Mouse (Mus musculus): ENCODE measurements at regions not wholly inside any gene's neighbourhood (a gene's known extent, or its start where the extent isn't known, plus 50 kb on each side); places are given as distances from the start of the nearest gene placed in this dataset.

DNA sequence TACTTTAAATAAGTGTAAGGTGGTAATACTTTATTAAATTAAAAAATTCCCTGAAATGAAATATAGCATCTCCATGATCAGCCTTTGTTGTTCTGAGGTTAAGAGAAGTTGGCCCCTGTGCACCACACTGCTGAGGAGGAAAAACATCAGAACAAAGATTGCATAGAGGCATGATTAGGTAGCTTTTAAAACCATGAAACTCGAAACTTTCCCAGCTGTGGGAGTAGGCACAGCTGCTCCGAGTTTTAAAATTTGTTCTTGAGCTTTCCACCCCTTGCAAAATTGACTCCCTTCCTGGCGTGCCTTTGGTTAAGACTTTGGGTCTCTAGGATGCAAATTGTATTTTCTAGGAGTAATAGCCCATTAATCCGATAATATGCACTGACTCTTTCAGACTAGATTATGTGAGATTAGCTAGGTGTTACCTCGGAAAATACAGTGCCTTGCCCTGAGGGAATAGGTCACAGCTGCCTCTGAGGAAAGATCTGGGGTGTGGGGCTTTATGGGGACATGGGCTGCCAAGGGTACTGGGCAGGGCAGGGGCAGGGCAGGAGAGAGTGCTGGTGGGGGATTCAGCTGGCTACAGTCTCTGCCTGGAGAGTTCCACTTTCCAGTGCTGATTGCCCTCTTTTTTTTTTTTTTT, 110.1 kb upstream of the Slc30a5 start:
- H3K9me3 ChIP-seq: no peaks in the 10 kb centered on the region
- H3K4me1 ChIP-seq (replicated peaks): no peaks in the 10 kb centered on the region
- no peak overlapping the region for H3K4me2 ChIP-seq (replicated peaks)
- no peak overlapping the region for H3K4me3 ChIP-seq (replicated peaks)
- 46% methylated on average over 5 of the region's 5 CpGs for WGBS
- H3K36me3 ChIP-seq: no peaks in the 10 kb centered on the region
- H3K27ac ChIP-seq: no peak overlapping the region
- no peaks in the 10 kb centered on the region for H3K27me3 ChIP-seq
- H3K9ac ChIP-seq (replicated peaks): no peak overlapping the region
- ATAC-seq: no peak

DNA sequence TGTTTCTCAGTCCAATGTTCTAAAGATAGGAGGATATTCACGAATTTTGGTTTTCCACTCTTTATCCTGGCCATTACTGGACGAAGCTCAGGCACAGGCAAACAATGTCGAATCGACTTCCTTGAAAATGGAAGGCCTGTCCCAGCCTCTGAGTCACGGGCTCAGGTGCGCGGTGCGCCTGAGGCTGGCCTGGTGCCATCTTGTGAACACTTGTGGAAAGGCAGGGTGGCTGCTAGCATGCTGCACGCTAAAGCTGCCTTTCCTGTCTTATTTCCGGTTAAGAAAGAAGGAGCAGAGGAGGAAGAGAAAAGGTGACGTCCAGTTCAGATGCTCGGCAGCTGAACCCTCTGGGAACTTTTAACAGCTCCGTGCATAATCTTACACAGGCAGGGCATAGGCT, 107.6 kb upstream of the Slc30a5 start:
- no peak overlapping the region for H3K4me2 ChIP-seq (replicated peaks)
- H3K36me3 ChIP-seq: no peaks in the 10 kb centered on the region
- H3K9ac ChIP-seq (replicated peaks): no peak overlapping the region
- H3K4me3 ChIP-seq (replicated peaks): no peak overlapping the region
- no peaks in the 10 kb centered on the region for H3K4me1 ChIP-seq (replicated peaks)
- ATAC-seq: no peak
- no peaks in the 10 kb centered on the region for H3K9me3 ChIP-seq
- no peak overlapping the region for H3K27ac ChIP-seq
- 80% methylated on average over 13 of the region's 13 CpGs for WGBS
- no peaks in the 10 kb centered on the region for H3K27me3 ChIP-seq

DNA sequence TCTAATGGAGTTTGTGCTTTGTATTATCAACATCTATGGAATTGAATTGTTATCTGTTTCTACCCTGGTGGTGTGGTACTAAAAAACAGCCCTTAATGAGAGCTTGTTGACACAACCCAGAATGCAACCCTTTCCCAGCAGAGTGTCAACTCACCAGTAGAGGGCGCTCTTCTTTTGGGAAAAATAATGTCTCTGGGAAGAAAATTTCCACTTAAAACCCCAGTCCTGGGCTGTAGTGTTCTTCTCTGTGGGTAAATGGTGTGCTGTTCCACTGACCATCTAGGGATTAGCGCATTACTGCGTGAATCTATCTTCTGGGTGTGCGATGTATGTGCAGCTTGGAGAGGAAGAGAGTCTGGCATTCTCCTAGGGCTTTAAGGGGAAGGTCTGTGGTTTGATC, 106.5 kb upstream of the Slc30a5 start:
- Histone ChIP-seq H3K36me3 (no peaks in the 10 kb centered on the region), H3K27me3 (no peaks in the 10 kb centered on the region), H3K4me2 (replicated peaks) (no peak overlapping the region), H3K9ac (replicated peaks) (no peak overlapping the region), H3K4me1 (replicated peaks) (no peaks in the 10 kb centered on the region), H3K4me3 (replicated peaks) (no peak overlapping the region), H3K9me3 (no peaks in the 10 kb centered on the region), H3K27ac (no peak overlapping the region)
- ATAC-seq: peak; percentile 50
- 38% methylated on average over 4 of the region's 4 CpGs for WGBS

DNA sequence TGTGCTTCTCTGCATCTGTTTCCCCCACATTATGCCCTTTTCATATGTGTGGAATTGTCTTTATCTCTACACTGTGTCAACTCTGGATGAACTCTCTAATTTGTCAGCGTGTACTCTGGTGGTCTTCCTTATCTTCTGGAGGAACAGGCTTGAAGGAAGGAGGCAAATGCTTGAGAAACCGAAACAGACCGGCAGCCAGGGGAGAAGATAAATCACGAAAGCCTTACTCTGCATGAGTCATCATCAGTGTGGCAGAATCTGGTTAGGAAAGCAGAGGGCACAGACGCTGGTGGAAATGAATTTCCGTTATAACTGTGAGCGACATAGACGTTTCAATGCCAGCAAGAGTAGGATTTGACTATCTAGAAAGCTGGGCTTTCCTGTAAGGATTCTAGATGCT, 100.0 kb upstream of the Slc30a5 start:
- Histone ChIP-seq H3K27me3 (no peaks in the 10 kb centered on the region), H3K4me3 (replicated peaks) (no peak overlapping the region), H3K4me1 (replicated peaks) (no peaks in the 10 kb centered on the region), H3K9me3 (no peaks in the 10 kb centered on the region), H3K27ac (no peak overlapping the region), H3K36me3 (no peaks in the 10 kb centered on the region), H3K4me2 (replicated peaks) (no peak overlapping the region), H3K9ac (replicated peaks) (no peak overlapping the region)
- ATAC-seq: no peak
- WGBS: 91% methylated on average over 8 of the region's 8 CpGs

DNA sequence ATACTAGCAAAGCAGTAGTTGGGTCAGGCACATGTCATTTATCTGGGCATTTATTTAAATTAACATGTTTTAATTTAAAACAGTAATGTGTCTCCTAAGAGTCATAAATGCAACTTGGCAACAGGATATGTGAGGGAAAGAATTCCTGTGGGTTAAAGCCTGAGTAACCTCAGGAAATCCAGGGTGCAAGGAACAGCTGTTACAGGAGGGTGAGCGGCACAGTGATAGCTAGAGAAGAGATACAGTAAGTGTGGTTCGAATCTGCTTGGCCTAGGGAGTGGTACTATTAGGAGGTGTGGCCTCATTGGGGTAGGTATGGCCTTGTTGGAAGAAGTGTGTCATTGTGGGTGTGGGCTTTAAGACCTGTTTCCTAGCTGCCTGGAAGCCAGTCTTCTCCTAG, 66.3 kb upstream of the Slc30a5 start:
- no peaks in the 10 kb centered on the region for H3K27me3 ChIP-seq
- no peak overlapping the region for H3K9ac ChIP-seq (replicated peaks)
- H3K4me1 ChIP-seq (replicated peaks): no peaks in the 10 kb centered on the region
- no peak overlapping the region for H3K4me2 ChIP-seq (replicated peaks)
- no peaks in the 10 kb centered on the region for H3K36me3 ChIP-seq
- WGBS: 91% methylated on average over 2 of the region's 2 CpGs
- no peaks in the 10 kb centered on the region for H3K9me3 ChIP-seq
- no peak overlapping the region for H3K4me3 ChIP-seq (replicated peaks)
- H3K27ac ChIP-seq: no peak overlapping the region
- no peak for ATAC-seq

DNA sequence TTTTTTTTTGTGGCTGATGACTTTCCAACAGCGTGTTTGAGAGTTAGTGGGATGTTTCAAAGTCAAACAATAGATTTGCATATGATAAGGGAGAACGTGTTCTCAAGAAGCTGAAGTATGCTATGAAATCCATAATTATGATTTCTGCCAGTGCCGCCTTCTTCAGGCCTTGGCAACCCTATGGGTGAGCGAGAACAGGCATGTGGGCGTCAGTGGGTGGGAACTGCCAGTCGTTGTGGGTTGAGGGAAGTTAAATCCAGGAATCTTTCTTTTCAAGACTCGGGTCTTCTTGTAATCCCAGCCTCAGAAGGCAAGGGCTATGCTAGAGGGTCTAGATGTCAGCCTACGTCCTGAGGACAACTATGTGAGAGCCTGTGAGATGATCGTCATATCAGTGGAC, 60.6 kb upstream of the Slc30a5 start:
- Histone ChIP-seq H3K4me1 (replicated peaks) (peaks cover 8% of the 10 kb centered on the region), H3K27ac (no peak overlapping the region), H3K9me3 (no peaks in the 10 kb centered on the region), H3K4me2 (replicated peaks) (no peak overlapping the region), H3K27me3 (no peaks in the 10 kb centered on the region), H3K36me3 (no peaks in the 10 kb centered on the region), H3K9ac (replicated peaks) (no peak overlapping the region), H3K4me3 (replicated peaks) (no peak overlapping the region)
- WGBS: 92% methylated on average over 9 of the region's 9 CpGs
- ATAC-seq: no peak

DNA sequence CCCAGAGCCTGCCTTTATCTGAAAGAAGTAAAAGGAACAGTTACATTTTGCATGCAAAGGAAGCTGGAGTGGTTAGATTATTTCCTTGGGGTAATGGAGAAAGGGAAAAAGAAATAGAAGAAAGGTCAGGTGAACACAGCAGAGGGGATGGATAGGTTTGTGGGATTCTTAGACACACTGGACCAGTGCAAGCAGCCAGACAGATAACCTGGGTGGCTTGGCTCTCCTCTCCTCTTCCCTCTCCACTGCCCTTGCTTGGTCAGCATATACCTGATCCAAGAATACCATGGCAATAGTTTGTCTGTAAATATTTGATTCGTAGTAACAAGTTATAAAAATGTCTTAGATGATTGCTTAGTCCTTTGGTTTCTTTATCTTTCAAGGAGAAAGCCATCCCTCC, 59.9 kb upstream of the Slc30a5 start:
- Histone ChIP-seq H3K4me2 (replicated peaks) (peak overlapping the region; percentile 42), H3K9me3 (no peaks in the 10 kb centered on the region), H3K9ac (replicated peaks) (no peak overlapping the region), H3K27me3 (no peaks in the 10 kb centered on the region), H3K36me3 (no peaks in the 10 kb centered on the region), H3K4me1 (replicated peaks) (peaks cover 8% of the 10 kb centered on the region), H3K27ac (no peak overlapping the region), H3K4me3 (replicated peaks) (no peak overlapping the region)
- 83% methylated on average over 1 of the region's 1 CpGs for WGBS
- peak; percentile 56; the same call in 1 of the 2 replicates for ATAC-seq

DNA sequence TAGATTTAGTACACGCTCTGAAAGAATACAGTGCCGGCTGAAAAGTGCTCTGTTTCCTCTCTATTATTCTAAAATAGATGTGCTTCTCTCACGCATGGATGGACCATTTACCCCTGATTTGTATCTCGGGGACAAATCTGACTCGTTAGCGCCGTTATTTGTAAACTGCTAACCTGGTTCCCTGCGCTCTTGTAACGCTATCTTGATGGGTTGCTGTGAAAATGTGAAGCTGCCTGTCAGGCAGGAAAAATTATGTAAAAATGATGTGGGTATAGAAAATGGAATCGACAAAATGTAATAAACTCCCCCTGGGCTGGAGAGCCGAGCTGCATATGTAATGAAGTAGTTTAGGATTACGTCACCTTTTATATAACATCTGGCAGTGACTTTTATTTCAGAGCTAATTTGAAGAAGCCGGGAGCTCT, 59.4 kb upstream of the Slc30a5 start:
- Histone ChIP-seq H3K4me3 (replicated peaks) (peak overlapping the region; percentile 25), H3K27ac (peak overlapping the region; percentile 46; the same call in 1 of the 2 replicates), H3K9me3 (no peaks in the 10 kb centered on the region), H3K4me2 (replicated peaks) (peak overlapping the region; percentile 42), H3K36me3 (no peaks in the 10 kb centered on the region), H3K4me1 (replicated peaks) (peaks cover 8% of the 10 kb centered on the region), H3K27me3 (no peaks in the 10 kb centered on the region), H3K9ac (replicated peaks) (no peak overlapping the region)
- ATAC-seq: 0 out of 2 replicates have a peak, but pooled peaks have one; percentile 45
- WGBS: 40% methylated on average over 13 of the region's 13 CpGs

DNA sequence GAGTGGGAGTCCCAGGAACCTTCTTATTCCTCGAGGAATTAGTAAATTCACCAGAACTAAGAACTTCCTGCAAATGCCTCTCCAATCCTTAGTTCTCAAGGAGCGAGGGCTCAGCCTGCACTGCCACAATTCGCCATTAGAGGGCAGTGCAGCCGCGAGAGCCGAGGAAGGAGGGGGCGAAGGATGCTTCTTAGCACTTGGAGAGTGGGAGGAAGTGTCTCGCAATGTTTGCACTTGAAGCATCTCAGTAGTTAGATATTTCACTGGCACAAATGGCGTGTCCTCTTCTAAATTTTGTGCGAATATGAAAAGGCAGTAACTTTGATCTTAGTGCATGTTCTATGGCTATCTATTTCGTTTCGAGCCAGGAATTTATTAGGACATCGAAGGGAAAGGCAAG, 59.0 kb upstream of the Slc30a5 start:
- 19% methylated on average over 13 of the region's 13 CpGs for WGBS
- Histone ChIP-seq H3K36me3 (no peaks in the 10 kb centered on the region), H3K27me3 (no peaks in the 10 kb centered on the region), H3K4me1 (replicated peaks) (peaks cover 8% of the 10 kb centered on the region), H3K9me3 (no peaks in the 10 kb centered on the region), H3K9ac (replicated peaks) (no peak overlapping the region), H3K4me2 (replicated peaks) (peak overlapping the region; percentile 42), H3K4me3 (replicated peaks) (peak overlapping the region; percentile 25; the same call in 1 of the 2 replicates), H3K27ac (no peak overlapping the region; the same call in 1 of the 2 replicates)
- ATAC-seq: peak; percentile 58; the same call in 1 of the 2 replicates

DNA sequence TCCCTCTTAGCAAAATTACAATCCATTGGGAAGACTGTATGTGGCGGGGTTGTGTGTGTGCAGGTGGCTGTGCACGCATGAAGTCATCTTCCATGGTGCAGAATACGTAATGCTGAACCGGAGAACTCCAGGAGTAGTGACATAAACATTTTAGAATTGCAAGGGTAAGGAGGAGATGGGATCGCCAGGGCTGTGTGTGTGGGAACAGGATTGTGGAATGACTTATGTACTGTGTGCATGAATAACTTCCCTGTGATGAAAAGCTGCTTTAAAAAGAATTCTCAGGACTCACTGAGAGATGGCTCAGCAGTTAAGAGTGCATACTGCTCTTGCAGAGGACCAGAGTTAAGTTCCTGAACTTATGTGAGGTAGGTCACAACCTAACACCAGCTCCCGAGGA, 57.2 kb upstream of the Slc30a5 start:
- peaks cover 8% of the 10 kb centered on the region for H3K4me1 ChIP-seq (replicated peaks)
- no peak overlapping the region for H3K4me2 ChIP-seq (replicated peaks)
- 83% methylated on average over 6 of the region's 6 CpGs for WGBS
- no peaks in the 10 kb centered on the region for H3K9me3 ChIP-seq
- no peak overlapping the region for H3K27ac ChIP-seq
- no peak for ATAC-seq
- no peaks in the 10 kb centered on the region for H3K27me3 ChIP-seq
- H3K4me3 ChIP-seq (replicated peaks): no peak overlapping the region
- H3K9ac ChIP-seq (replicated peaks): no peak overlapping the region
- H3K36me3 ChIP-seq: no peaks in the 10 kb centered on the region

DNA sequence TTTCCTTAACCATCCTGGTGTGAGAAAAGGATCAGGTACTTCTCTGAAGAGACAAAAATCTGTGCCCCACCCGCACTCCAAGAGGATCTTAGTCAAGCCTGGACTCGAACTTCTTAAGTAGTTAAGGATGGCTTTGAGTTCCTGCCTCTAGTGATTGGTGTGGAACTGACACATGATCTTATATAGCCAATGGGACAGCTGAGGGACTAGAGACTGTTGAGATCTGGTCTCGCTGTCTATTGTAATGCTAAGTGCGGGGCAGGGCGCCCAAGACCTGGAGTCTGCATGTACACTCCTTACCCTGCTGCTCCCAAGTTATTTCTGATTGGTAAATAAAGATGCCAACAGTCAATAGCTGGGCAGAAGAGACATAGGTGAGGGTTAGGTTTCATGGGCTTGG, 55.3 kb upstream of the Slc30a5 start:
- H3K4me2 ChIP-seq (replicated peaks): no peak overlapping the region
- 78% methylated on average over 5 of the region's 5 CpGs for WGBS
- no peaks in the 10 kb centered on the region for H3K9me3 ChIP-seq
- no peak overlapping the region for H3K27ac ChIP-seq
- H3K4me3 ChIP-seq (replicated peaks): no peak overlapping the region
- peaks cover 8% of the 10 kb centered on the region for H3K4me1 ChIP-seq (replicated peaks)
- no peaks in the 10 kb centered on the region for H3K27me3 ChIP-seq
- H3K9ac ChIP-seq (replicated peaks): no peak overlapping the region
- H3K36me3 ChIP-seq: no peaks in the 10 kb centered on the region
- ATAC-seq: no peak

DNA sequence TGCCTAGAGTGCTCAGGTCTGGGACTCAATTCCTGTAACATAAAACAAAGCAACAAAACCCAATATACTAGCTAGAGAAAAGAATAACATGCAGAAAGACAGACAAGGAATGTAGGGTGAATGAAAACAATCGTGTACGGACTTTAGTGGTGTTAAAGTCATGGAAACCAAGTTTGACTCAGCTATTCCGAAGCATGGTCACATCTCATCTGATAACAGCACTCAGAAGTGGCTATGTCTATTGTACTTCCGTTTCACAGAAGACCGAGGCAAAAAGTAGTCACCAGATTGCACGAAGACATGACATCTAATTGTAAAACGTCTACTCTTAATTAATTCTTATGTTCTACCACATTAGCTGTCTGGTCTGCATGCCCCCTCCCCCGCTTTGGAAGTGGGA, 50.5 kb upstream of the Slc30a5 start:
- H3K4me2 ChIP-seq (replicated peaks): no peak overlapping the region
- WGBS: 86% methylated on average over 8 of the region's 8 CpGs

More for the DNA sequence above, 50.5 kb upstream of the Slc30a5 start:
- no peaks in the 10 kb centered on the region for H3K9me3 ChIP-seq
- H3K9ac ChIP-seq (replicated peaks): no peak overlapping the region
- no peak overlapping the region for H3K27ac ChIP-seq
- H3K4me1 ChIP-seq (replicated peaks): no peaks in the 10 kb centered on the region
- no peak overlapping the region for H3K4me3 ChIP-seq (replicated peaks)
- ATAC-seq: no peak
- no peaks in the 10 kb centered on the region for H3K36me3 ChIP-seq
- H3K27me3 ChIP-seq: no peaks in the 10 kb centered on the region
